Mouse (Mus musculus): ENCODE measurements around the gene Gm28778.

- no peak for TF ChIP-seq EP300 (IDR thresholded peaks at IDR 0.05)
- no peak for TF ChIP-seq CTCF (IDR thresholded peaks at IDR 0.05)
Observed at GRCm38 (mm10) chr1:53300506-53300905, 3.6 kb downstream of the Gm28778 start.

Measured in lung, postnatal 0 days (tissue).